Mouse (Mus musculus): Measurements from ENCODE around the gene Hnrnpa3. TPM values are rescaled to one million over a fixed set of nuclear protein-coding genes. Genes with fewer than 3 reads are reported as not detected.
"Not testable (repeated sequence)": the region's sequence is repeated elsewhere in the genome, so short reads cannot be mapped to it uniquely, and the experiment has no call there.

Hnrnpa3 gene
- polyA plus RNA-seq, 1 experiment: 45.4 TPM

- Histone ChIP-seq H3K4me3 (ENCODE audit: control insufficient read depth, insufficient read depth, low read length) (no peak overlapping the region), H3K4me1 (replicated peaks; ENCODE audit: control insufficient read depth, insufficient read depth, low read length) (peaks cover 13% of the 10 kb centered on the region)
- TF ChIP-seq POLR2A (IDR thresholded peaks at IDR 0.05; ENCODE audit: control insufficient read depth, extremely low read depth, insufficient read depth, low read length, poor library complexity): no peak
- peak; percentile 80 for TF ChIP-seq CTCF (IDR thresholded peaks at IDR 0.05; ENCODE audit: borderline replicate concordance, control insufficient read depth, extremely low read depth, insufficient read depth, low read length, poor library complexity)
Measured at GRCm38 (mm10) chr2:75636261-75637054, 22.6 kb upstream of the Hnrnpa3 start.

DNA sequence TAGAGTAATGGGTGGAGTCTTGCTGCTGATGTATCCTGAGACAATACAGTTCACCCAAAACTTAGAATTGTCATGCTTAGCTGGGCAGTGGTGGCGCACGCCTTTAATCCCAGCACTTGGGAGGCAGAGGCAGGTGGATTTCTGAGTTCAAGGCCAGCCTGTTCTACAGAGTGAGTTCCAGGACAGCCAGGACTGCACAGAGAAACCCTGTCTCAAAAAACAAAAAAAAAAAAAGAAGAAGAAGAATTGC, 22.1 kb upstream of the Hnrnpa3 start:
- H3K4me3 ChIP-seq (ENCODE audit: control insufficient read depth, insufficient read depth, low read length); DNase-seq; H3K36me3 ChIP-seq (ENCODE audit: control insufficient read depth, insufficient read depth, low read length); H3K27me3 ChIP-seq (ENCODE audit: control insufficient read depth, insufficient read depth, low read length); H3K27ac ChIP-seq (ENCODE audit: control insufficient read depth, insufficient read depth, low read length): not testable (repeated sequence)
- peaks cover 11% of the 10 kb centered on the region for H3K4me1 ChIP-seq (replicated peaks; ENCODE audit: control insufficient read depth, insufficient read depth, low read length)
- 93% methylated on average over 2 of the region's 2 CpGs for WGBS

More at GRCm38 (mm10) chr2:75636261-75637054, 22.6 kb upstream of the Hnrnpa3 start:
- Histone ChIP-seq H3K27ac (ENCODE audit: control insufficient read depth, insufficient read depth, low read length) (no peak overlapping the region), H3K27me3 (ENCODE audit: control insufficient read depth, insufficient read depth, low read length) (no peaks in the 10 kb centered on the region), H3K36me3 (ENCODE audit: control insufficient read depth, insufficient read depth, low read length) (no peaks in the 10 kb centered on the region)
- 38% methylated on average over 6 of the region's 6 CpGs for WGBS
- DNase-seq: peak; percentile 76

GRCm38 (mm10) chr2:75637361-75637760, 21.7 kb upstream of the Hnrnpa3 start:
- no peaks in the 10 kb centered on the region for H3K36me3 ChIP-seq (ENCODE audit: control insufficient read depth, insufficient read depth, low read length)
- H3K4me3 ChIP-seq (ENCODE audit: control insufficient read depth, insufficient read depth, low read length): no peak overlapping the region
- no peak for TF ChIP-seq CTCF (IDR thresholded peaks at IDR 0.05; ENCODE audit: borderline replicate concordance, control insufficient read depth, extremely low read depth, insufficient read depth, low read length, poor library complexity)
- TF ChIP-seq POLR2A (IDR thresholded peaks at IDR 0.05; ENCODE audit: control insufficient read depth, extremely low read depth, insufficient read depth, low read length, poor library complexity): no peak
- H3K27me3 ChIP-seq (ENCODE audit: control insufficient read depth, insufficient read depth, low read length): no peaks in the 10 kb centered on the region
- no peak for DNase-seq
- peaks cover 11% of the 10 kb centered on the region for H3K4me1 ChIP-seq (replicated peaks; ENCODE audit: control insufficient read depth, insufficient read depth, low read length)
- H3K27ac ChIP-seq (ENCODE audit: control insufficient read depth, insufficient read depth, low read length): no peak overlapping the region

- DNase-seq; H3K36me3 ChIP-seq (ENCODE audit: control insufficient read depth, insufficient read depth, low read length); H3K27me3 ChIP-seq (ENCODE audit: control insufficient read depth, insufficient read depth, low read length); H3K4me3 ChIP-seq (ENCODE audit: control insufficient read depth, insufficient read depth, low read length): not testable (repeated sequence)
- peaks cover 11% of the 10 kb centered on the region for H3K4me1 ChIP-seq (replicated peaks; ENCODE audit: control insufficient read depth, insufficient read depth, low read length)
- 77% methylated on average over 6 of the region's 6 CpGs for WGBS
- H3K27ac ChIP-seq (ENCODE audit: control insufficient read depth, insufficient read depth, low read length): peak overlapping the region; percentile 25; the same call in 1 of the 2 replicates
Measured at GRCm38 (mm10) chr2:75637822-75638221, 21.2 kb upstream of the Hnrnpa3 start.

- H3K27ac ChIP-seq (ENCODE audit: control insufficient read depth, insufficient read depth, low read length): peak overlapping the region; percentile 82; the same call in 1 of the 2 replicates
- DNase-seq; H3K27me3 ChIP-seq (ENCODE audit: control insufficient read depth, insufficient read depth, low read length); H3K36me3 ChIP-seq (ENCODE audit: control insufficient read depth, insufficient read depth, low read length): not testable (repeated sequence)
- 5% methylated on average over 11 of the region's 12 CpGs for WGBS
- peak overlapping the region; percentile 50 for H3K4me3 ChIP-seq (ENCODE audit: control insufficient read depth, insufficient read depth, low read length)
- H3K4me1 ChIP-seq (replicated peaks; ENCODE audit: control insufficient read depth, insufficient read depth, low read length): peaks cover 11% of the 10 kb centered on the region
Measured at GRCm38 (mm10) chr2:75639535-75639934, 19.5 kb upstream of the Hnrnpa3 start.

- not testable (repeated sequence) for H3K36me3 ChIP-seq (ENCODE audit: control insufficient read depth, insufficient read depth, low read length); DNase-seq; H3K27ac ChIP-seq (ENCODE audit: control insufficient read depth, insufficient read depth, low read length); H3K4me1 ChIP-seq (replicated peaks; ENCODE audit: control insufficient read depth, insufficient read depth, low read length); H3K27me3 ChIP-seq (ENCODE audit: control insufficient read depth, insufficient read depth, low read length); H3K4me3 ChIP-seq (ENCODE audit: control insufficient read depth, insufficient read depth, low read length)
- 94% methylated on average over 4 of the region's 4 CpGs for WGBS
Measured at GRCm38 (mm10) chr2:75642312-75642711, 16.7 kb upstream of the Hnrnpa3 start.

DNA sequence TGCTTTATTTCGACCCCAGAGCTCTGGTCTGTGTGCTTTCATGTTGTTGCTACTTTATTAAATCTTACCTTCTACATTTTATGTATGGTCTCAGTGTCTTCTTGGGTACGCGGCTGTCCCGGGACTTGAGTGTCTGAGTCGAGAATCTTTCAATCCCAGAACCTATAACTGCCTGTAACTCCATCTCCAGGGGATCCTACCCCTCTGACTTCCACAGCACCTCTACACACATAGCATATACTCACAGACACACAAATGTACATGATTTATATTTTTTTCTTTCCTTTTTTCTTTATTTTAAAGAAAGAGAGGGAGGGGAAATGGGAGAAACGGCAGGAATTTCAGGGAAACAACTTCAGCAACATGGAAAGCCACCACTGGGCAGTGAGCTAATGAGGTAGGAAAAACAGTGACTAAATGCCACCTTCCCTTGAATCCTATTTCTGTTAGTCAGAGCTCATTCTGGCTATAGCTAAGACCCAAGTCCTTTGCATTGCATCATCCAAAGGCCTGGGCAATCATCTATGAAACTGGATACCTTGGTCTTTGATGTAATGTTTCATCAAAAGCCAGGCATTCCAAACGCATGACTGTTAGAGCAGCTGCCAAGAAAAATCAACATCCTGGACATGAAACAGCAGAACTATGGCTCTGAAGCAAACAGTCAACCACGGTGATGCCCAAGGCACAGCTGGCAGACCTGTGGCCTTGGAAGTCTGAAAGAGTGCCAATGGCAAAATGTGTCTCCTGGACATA, 16.1 kb upstream of the Hnrnpa3 start:
- Histone ChIP-seq H3K4me3 (ENCODE audit: control insufficient read depth, insufficient read depth, low read length) (no peak overlapping the region), H3K4me1 (replicated peaks; ENCODE audit: control insufficient read depth, insufficient read depth, low read length) (peaks cover 5% of the 10 kb centered on the region), H3K27ac (ENCODE audit: control insufficient read depth, insufficient read depth, low read length) (no peak overlapping the region), H3K27me3 (ENCODE audit: control insufficient read depth, insufficient read depth, low read length) (no peaks in the 10 kb centered on the region), H3K36me3 (ENCODE audit: control insufficient read depth, insufficient read depth, low read length) (no peaks in the 10 kb centered on the region)
- DNase-seq: no peak
- WGBS: 80% methylated on average over 8 of the region's 8 CpGs
- no peak for TF ChIP-seq POLR2A (IDR thresholded peaks at IDR 0.05; ENCODE audit: control insufficient read depth, extremely low read depth, insufficient read depth, low read length, poor library complexity)
- no peak for TF ChIP-seq CTCF (IDR thresholded peaks at IDR 0.05; ENCODE audit: borderline replicate concordance, control insufficient read depth, extremely low read depth, insufficient read depth, low read length, poor library complexity)
